Mouse (Mus musculus) brain, embryonic 14.5 days (tissue): ENCODE measurements around the gene Zfp384. TPM values are rescaled to one million over a fixed set of nuclear protein-coding genes. Genes with fewer than 3 reads are reported as not detected.

Experiments used
- DNase-seq: peaks from one replicate; pipeline ENCODE4 v3.0.0-alpha.2; 2011; ENCODE audit warnings: low read depth
- CTCF ChIP-seq: fragments of 200-500 bp; IDR thresholded peaks from 2 replicates; pipeline ENCODE4 v1.5.1; 2012; ENCODE audit warnings: inconsistent platforms, mild to moderate bottlenecking, moderate library complexity, borderline replicate concordance; ENCODE audit not compliant: insufficient read depth, insufficient read length; ENCODE audit errors: extremely low read depth
- POLR2A ChIP-seq: fragments of 200-500 bp; IDR thresholded peaks from 2 replicates; pipeline ENCODE4 v1.6.1; 2012; ENCODE audit warnings: mild to moderate bottlenecking, inconsistent platforms, borderline replicate concordance; ENCODE audit not compliant: poor library complexity, insufficient read depth, insufficient read length, severe bottlenecking; ENCODE audit errors: extremely low read depth
- polyA plus RNA-seq: library from polyadenylated mRNA; depleted of rRNA; stranded (reverse); fragments of >200 nt; gene quantifications from 2 replicates; pipeline ENCODE4 v1.2.3, GENCODE M21; 2012

Zfp384 gene
- polyA plus RNA-seq, 1 experiment: 107 TPM

DNA sequence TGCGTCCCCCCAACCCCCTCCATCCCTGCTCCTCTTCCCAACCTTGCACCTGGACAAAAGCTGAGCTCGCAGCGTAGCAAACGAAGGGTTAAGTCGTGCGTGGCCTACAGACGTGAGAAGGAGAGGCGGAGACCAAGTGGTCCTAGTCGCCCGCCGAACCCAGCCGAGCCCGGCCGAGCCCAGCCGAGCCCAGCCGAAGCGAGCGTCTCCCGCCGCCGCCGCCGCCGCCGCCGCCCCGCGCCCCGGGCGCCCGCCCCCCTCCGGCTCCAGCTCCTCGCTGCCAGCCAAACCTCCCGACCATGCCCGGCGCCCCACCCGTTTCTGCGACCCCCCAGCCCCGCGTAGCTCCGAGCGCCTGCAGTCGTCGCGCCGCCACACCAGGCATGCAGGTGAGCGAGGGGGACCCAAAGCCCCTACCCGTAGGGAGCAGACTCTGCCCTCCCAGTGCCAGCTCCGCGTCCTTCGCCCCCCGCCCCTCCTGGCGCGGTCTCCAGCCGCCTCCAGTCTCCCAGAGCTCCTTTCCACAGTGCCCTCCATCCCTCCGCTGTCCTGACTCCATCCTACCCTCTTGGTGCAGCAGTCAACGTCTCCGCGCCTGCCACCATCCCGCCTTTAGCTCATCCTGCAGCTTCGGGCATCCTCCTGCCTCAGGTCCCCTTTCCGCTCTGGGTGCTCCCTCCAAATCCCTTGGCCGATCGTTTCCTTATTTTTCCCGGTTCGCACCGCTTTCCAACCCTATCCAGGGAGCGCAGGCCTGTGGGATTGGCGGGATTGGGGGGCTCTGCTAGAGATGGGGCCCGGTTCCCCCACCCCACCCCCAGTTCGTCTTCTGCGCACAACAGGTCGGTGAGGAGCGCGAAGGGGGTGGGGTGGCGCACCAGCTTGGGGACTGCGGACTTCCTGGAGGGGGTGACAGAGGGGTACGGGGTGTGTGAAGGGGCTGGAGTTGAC is 12.1 kb upstream of the Zfp384 start, which contains the start of gene Pianp:
Gene Pianp, plus strand, starts transcription at position 144 of the 951 bp plus-strand sequence.
- TF ChIP-seq CTCF (no peak), POLR2A (no peak; the same call in 1 of the 2 replicates)
- DNase-seq: peak; percentile 88

DNA sequence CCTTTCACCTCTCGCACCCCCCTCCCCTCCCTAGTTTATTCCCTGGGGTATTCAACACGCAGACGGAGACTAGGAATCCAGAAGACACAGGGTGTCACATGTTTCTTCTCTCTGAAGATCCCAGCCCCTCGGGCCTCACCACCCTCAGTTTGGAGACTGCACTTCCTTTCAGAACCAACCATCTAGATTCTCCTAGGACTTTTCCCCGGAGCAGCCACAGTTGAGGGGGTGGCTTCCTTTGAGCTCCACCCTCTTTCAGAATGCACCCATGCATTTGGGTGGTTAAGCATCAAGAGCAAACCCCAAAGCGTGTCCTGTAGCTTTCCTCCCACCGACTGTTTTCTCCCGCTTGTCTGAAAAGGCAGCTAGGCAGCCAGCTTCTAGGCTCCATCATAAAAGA is 10.9 kb upstream of the Zfp384 start:
- TF ChIP-seq POLR2A (no peak), CTCF (no peak)
- DNase-seq: no peak

DNA sequence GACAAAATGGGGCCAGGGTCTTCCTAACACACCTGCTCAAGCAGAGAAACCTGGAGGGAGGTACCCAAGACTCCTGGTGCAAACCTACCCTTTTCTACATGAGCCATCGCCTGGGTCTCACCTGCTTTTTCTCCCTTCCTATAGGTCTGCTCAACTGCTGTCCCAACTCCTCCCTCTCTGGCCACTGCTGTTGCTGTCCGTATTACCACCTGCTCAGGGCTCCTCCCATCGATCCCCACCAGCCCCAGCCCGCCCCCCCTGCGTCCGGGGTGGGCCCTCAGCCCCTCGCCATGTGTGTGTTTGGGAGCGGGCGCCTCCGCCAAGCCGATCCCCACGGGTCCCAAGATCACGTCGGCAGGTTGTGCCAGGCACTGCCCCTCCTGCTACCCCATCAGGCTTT is 9.9 kb upstream of the Zfp384 start:
- TF ChIP-seq POLR2A: no peak
- no peak for TF ChIP-seq CTCF

DNA sequence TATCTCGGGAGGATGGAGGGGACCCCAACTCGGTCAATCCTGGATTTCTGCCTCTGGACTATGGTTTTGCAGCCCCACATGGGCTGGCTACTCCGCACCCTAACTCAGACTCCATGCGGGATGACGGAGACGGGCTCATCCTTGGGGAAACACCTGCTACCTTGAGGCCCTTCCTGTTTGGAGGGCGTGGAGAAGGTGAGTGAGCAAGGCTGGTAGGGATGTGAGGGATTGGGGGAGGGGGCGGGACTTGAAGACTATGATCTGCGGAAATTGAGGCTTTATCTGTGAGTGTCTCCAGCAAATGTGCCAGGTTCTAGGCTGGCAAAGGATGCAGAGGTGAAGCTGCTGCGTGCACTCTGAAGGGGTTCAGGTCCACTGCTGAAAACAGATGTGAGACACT is 9.4 kb upstream of the Zfp384 start:
- no peak for DNase-seq
- no peak for TF ChIP-seq POLR2A
- no peak for TF ChIP-seq CTCF

More for the DNA sequence above, 9.9 kb upstream of the Zfp384 start:
- DNase-seq: no peak

DNA sequence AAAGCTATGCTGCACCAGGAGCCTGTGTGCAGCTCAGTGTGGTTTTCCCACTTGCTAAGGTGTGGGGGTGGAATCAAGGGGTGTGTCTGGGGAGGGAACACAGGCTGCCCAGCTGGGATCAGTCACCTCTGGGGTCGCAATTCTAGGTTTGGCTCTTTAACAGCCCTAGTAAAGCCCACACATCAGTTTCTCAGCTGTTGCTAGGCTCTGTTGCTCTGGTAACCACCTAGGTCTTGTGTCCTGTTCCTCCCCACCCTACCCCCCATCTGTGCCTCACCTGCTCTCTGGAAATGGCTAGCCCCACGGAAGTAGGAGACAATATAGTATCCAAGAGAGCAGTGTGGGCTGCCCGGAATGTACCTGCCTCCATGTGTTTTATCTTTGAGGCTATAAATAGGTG is 5.2 kb upstream of the Zfp384 start:
- TF ChIP-seq CTCF (no peak), POLR2A (no peak)
- no peak for DNase-seq

DNA sequence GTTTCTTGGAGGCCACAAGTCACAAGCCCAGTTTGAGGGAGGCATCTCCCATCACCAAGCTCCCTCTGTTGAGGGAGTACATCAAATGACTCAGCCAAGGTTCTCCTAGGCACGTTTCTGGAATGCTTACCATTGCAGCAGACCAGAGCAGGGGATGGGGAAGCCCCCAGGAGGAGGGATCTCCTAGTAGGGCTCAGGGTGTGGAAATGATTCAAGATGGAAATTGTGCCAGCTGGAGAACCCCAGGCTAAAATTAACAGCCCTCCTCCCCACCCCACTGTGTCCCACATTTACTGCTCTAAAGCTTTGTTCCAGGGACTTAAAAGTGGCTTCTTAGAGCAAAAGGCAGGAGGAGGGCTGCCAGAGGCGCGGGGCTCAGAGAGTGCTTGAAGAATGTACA is 3.9 kb upstream of the Zfp384 start:
- DNase-seq: no peak
- TF ChIP-seq POLR2A (no peak), CTCF (no peak)

DNA sequence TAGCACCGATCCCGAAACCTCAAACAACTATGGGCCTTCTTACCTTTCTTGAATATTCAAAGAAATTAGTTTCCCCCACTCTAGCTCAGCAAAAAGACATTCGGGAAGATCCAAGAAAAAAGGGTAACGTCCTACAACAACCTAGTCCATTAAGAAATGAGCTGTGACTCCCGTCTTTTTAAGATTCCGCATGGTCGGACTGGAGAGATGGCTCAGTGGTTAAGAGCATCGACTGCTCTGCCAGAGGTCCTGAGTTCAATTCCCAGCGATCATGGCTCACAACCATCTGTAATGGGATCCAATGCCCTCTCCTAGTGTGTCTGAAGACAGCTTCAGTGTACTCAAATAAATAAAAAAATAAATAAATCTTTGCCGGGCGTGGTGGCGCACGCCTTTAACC is 885 bp upstream of the Zfp384 start:
- TF ChIP-seq POLR2A (no peak), CTCF (no peak)
- DNase-seq: no peak

DNA sequence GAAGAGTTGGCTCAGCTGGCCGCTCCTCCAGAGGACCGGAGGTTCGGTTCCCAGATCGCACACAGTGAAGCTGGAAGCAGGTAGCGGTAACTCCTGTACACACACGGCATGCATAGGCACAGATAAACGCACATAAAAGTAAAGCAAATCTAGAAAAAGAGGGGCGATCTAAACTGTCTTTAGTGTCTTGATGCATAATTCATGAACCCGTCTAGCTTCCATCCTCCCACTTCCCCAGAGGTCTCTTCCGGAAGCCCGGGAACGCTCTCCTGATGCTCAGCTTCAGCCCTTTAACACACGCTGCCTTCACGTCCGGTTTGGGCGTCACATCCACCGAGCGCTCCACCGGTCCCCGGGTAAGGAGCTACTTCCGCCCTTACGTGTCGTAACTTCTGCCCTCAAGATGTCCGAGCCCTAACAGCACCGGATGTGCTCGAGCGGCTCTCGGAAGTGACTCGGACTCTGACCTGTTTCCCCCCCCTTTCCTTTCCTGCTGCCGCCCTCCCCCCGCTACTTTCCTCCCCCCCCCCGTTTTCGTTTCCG is 288 bp upstream of the Zfp384 start:
- TF ChIP-seq CTCF (no peak), POLR2A (0 out of 2 replicates have a peak, but pooled peaks have one; percentile 26)
- peak; percentile 100 for DNase-seq

DNA sequence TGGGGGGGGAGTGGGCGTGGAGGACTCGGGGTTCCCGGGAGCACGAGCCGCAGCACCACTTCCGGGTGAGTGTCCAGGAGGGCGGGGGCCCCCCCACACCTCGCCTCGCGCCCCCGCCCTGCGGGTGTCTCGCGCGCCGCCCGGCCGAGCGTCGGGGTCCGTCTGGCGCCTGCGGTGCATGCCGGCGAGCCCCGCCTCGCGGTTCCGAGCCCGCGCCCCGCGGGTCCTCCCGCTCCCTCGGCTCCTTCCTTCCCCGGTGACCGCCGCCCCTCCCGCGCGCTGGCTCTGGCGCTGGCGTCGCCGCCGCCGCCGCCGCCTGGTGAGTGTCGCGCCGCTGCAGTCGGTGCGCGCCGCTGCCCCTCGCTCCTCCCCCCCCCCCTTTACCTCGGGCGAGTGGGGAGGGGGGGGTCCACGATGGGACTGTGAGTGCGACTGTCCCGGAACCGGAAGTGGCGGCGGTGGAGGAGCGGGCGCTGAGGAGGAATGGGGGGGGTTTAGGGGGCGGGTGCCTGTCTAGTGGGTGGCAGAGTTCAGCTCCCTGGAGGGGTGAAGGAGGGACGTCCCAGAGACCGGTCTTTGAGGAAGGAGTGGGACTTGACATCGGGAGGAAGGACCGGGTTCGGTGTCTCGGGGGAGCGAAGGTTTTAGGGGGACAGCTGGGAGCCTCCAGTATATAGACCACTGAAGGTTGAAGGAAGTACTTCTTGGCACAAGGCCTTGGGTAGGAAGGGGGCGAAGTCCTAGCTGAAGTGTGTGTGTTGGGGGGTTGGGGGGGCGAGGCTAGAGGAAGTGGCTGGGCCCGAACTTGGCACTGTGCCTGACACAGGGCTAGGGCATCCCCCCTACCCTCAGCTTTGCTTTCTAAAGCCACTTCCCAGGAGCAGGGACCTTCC is 482 bp downstream of the Zfp384 start:
- DNase-seq: peak; percentile 95
- TF ChIP-seq POLR2A: peak; percentile 25; the same call in 1 of the 2 replicates
- no peak for TF ChIP-seq CTCF

DNA sequence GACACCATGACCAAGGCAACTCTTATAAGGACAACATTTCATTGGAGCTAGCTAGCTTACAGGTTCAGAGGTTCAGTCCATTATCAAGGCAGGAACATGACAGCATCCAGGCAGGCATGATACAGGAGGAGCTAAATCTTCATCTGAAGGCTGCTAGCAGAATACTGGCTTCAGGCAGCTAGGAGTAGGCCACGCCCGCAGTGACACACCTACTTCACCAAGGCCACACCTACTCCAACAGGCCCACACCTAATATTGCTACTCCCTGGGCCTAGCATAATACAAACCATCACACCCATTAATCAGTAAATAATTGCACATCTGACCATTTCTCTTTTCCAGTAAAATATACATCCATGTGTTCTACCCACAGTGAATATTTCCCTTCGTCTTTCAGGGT is 8.7 kb downstream of the Zfp384 start:
- TF ChIP-seq POLR2A: no peak
- TF ChIP-seq CTCF: no peak

DNA sequence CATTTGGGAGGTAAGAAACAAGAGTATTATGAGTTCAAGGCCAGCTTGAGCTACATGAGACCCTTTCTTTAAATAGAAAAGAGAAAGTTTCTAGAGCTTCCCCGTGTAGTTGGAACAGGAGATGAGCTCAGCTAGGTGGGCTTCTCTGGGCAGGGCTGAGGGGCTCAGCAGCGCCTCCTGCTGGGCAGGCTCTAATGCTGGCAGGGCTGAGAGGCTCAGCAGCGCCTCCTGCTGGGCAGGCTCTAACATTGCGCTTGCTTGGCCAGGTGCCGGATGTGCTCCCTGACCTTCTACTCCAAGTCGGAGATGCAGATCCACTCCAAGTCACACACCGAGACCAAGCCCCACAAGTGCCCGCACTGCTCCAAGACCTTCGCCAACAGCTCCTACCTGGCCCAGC is 21.6 kb downstream of the Zfp384 start:
- peak; percentile 47 for DNase-seq
- TF ChIP-seq CTCF: peak; percentile 90

More for the DNA sequence above, 8.7 kb downstream of the Zfp384 start:
- no peak for DNase-seq

DNA sequence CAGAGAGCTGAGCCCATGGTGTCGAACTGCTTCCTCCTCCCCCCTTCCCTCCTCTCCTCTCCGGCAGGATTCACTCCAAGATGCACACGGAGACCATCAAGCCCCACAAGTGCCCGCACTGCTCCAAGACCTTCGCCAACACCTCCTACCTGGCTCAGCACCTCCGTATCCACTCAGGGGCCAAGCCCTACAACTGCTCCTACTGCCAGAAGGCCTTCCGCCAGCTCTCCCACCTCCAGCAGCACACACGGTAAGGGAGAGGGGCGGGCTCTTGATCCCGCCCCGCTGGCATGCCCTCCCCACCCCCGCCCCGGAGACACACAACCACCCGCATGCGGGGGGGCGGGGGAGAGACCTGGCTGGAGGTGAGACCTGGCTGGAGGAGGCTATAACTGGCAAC is 22.7 kb downstream of the Zfp384 start:
- TF ChIP-seq CTCF (no peak), POLR2A (no peak)
- DNase-seq: no peak
